Mouse (Mus musculus): ENCODE results near the gene Ush2a. TPM values are rescaled to one million over a fixed set of nuclear protein-coding genes. Genes with fewer than 3 reads are reported as not detected.

Gene Ush2a
- total RNA-seq, 1 experiment from 2014 or later, result not detected

DNA sequence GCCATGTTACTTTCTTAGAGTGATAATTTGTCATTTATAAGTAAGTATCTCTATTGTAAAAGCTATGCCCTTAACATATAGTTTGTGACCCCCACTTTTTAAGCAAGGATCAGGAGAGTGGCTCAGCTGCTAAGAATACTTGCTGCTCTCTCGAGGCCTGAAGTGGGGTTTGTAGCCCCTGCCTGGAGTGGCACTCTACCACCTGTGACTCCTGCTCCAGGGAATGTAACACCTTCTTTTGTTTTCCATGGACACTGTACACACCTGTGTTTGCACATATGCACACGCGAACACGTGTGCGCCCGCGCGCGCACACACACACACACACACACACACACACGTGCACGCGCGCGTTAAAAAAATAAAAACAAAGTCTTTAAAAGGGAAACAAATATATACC, 424.5 kb downstream of the Ush2a start:
- no peak for ATAC-seq (replicated peaks in 1 of 2; ENCODE audit: insufficient read depth in 1 of 2, low FRiP score in 2 of 2, low TSS enrichment in 1 of 2, low read depth in 1 of 2, poor library complexity in 2 of 2, severe bottlenecking in 2 of 2)

DNA sequence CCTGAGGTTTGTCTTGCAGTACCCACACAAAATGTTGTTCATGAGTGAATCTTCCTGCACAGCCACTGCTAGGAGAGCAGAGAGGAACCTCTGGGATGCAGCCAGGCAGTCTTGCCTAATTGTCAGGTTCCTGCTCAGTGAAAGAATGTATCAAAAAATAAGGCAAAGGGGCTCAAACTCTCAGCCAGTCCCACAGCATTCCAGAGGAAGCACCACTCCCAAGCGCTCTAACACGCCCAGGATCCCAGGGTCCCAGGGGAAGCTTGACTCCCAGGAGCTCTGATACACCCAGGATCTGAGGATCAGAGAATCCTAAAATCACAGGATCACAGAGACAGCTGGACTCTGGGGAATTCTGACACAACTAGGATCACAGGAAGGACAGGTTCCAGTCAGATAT, 434.5 kb downstream of the Ush2a start:
- no peak for ATAC-seq (replicated peaks in 1 of 2; ENCODE audit: insufficient read depth in 1 of 2, low FRiP score in 2 of 2, low TSS enrichment in 1 of 2, low read depth in 1 of 2, poor library complexity in 2 of 2, severe bottlenecking in 2 of 2)

DNA sequence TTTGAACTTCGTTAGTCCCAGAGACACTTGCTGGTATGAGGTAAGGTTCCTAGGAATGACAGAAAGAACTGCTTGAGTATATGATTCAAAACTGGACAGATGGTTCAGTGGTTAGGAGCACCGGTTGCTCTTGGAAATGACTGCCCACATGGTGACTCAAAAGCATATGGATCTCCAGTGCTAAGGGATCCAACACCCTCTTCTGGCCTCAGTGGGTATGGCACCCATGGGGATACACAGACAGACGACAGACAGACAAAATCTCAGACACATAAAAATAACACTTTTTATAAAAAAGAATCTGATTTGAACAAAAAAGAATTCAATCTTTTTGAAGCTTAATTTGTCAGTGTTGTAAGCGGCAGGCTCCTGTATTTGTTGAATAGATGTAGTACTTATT, 446.4 kb downstream of the Ush2a start:
- no peak for ATAC-seq (replicated peaks in 1 of 2; ENCODE audit: insufficient read depth in 1 of 2, low FRiP score in 2 of 2, low TSS enrichment in 1 of 2, low read depth in 1 of 2, poor library complexity in 2 of 2, severe bottlenecking in 2 of 2)

DNA sequence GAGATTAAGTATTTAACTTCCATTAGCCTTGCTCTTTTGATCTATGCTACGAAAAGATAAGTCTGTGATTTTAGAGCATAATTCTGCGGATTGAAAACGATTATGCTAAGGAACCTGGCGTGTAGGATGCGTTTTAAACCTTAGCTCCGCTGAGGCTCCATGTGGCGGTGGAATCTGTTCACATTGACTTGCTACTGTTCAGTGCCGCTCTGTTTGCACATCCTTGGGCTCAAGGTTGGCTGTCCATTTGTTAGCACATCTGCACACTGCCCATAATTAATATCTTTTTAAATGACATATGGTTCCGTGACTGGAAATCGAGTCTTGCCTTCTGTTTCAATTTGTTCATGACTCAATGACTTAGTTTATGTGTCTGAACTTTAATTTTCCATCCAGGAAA, 446.9 kb downstream of the Ush2a start:
- no peak for ATAC-seq (replicated peaks in 1 of 2; ENCODE audit: insufficient read depth in 1 of 2, low FRiP score in 2 of 2, low TSS enrichment in 1 of 2, low read depth in 1 of 2, poor library complexity in 2 of 2, severe bottlenecking in 2 of 2)

DNA sequence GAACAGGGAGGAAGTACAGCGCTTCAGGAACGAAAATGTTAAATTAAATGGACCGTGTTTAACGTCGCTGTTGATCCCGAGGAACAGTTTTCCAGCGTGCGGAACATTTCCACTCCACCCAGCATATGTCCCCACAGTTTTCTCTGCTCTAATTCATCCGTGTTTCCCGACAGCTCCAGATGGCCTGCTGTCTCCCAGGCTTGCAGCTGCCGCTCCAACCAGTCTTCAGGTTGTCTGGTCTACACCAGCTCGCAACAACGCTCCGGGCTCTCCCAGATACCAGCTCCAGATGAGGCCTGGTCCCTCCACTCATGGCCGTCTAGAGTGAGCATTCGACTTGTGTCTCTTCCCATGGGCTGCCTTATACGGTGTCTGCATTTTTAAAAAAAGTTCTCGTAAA, 452.3 kb downstream of the Ush2a start:
- no peak for ATAC-seq (replicated peaks in 1 of 2; ENCODE audit: insufficient read depth in 1 of 2, low FRiP score in 2 of 2, low TSS enrichment in 1 of 2, low read depth in 1 of 2, poor library complexity in 2 of 2, severe bottlenecking in 2 of 2)

DNA sequence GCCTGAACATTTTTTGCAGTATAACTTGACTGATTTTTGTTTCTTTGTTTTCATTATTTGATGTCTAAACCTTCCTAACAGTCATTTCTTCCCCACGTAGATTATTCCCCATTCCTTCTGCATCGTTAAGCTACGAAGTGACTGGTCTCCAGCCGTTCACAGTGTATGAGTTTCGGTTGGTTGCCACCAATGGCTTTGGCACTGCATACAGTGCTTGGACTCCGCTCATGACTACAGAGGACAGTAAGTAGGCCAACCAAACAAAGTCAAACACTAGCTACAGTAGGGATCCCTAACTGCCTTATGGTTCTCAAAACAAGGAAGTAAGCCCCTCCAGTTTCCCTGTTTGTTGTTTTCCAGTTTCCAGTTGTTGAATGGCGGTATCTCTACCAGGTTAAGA, 453.1 kb downstream of the Ush2a start:
- ATAC-seq (replicated peaks in 1 of 2; ENCODE audit: insufficient read depth in 1 of 2, low FRiP score in 2 of 2, low TSS enrichment in 1 of 2, low read depth in 1 of 2, poor library complexity in 2 of 2, severe bottlenecking in 2 of 2), result no peak

DNA sequence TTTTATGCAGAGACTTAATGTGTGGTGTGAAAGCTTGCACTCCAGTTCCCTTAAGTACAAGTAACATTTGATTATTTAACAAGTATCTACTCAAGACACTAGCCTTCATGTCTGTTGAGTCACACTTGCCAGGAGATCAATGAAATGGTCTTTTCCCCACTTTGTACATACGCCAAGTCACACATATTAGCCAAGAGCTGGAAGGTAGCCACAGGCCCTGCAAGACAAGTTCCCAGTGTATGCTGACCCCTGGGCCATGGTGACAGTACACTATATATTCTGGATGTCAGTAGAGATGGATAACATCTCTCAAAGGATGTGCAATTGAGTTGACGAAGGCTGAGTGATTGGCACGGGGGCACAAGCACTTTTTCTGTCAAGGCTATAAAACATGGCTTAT, 455.1 kb downstream of the Ush2a start:
- no peak for ATAC-seq (replicated peaks in 1 of 2; ENCODE audit: insufficient read depth in 1 of 2, low FRiP score in 2 of 2, low TSS enrichment in 1 of 2, low read depth in 1 of 2, poor library complexity in 2 of 2, severe bottlenecking in 2 of 2)

DNA sequence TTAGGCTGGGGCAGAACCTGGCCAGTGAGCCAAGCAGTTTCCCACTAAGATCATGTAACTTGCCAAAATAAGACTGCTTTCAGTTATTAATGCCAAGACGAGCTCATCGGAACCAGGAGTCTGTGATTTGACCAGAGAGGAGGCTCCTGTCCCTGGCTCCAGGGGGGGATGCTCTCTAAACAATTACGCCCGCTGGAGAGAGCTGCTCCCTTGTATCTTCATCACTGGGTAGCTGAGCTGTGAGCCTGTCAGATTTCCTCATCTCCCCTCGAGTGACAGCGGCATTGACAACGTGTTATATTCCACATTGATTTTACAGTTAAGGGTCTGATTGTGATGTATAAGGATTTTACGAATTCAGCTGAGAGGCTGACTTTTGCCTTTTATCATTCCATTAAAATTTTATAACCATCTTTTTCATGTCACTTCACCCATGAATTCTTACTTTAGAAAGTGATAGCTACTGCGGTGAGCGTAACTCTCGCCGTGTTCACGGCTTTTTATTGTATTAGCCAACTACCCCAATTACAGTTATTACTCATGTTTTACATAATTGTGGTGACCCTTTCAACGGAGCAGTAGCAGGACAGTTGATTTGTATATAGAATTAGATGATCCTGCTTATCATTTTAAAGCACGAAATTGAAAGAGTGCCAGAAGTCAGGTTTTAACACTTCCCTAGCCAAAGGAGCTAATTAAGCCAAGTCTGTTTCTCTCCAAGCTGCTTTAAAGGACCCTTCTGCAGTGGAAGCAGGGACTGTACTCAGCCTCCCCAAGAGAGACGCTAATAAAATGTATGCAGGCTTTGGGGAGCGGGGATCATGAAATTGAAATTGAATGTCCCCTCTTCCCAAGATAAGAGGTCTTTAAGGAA, 463.5 kb downstream of the Ush2a start:
- no peak for ATAC-seq (replicated peaks in 1 of 2; ENCODE audit: insufficient read depth in 1 of 2, low FRiP score in 2 of 2, low TSS enrichment in 1 of 2, low read depth in 1 of 2, poor library complexity in 2 of 2, severe bottlenecking in 2 of 2)

DNA sequence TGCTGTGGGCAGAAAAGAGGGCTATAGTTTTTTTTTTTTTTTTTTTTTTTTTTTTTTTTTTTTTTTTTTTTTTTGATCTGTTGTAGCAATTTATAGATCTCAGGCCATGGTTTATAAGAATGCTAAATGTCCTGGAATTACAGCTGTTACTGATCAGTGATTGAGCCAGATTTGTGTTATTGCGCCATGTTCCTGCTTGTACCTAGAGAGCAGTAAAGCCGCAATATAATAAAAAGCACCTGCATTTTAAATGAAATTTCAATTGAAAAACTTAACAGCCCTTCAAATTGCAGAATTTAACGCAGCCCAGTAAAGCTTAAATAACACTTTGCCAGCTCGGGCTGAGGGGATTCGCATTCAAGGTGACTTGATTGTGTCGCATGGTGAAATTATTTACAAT, 465.1 kb downstream of the Ush2a start:
- ATAC-seq (replicated peaks in 1 of 2; ENCODE audit: insufficient read depth in 1 of 2, low FRiP score in 2 of 2, low TSS enrichment in 1 of 2, low read depth in 1 of 2, poor library complexity in 2 of 2, severe bottlenecking in 2 of 2), result no peak

DNA sequence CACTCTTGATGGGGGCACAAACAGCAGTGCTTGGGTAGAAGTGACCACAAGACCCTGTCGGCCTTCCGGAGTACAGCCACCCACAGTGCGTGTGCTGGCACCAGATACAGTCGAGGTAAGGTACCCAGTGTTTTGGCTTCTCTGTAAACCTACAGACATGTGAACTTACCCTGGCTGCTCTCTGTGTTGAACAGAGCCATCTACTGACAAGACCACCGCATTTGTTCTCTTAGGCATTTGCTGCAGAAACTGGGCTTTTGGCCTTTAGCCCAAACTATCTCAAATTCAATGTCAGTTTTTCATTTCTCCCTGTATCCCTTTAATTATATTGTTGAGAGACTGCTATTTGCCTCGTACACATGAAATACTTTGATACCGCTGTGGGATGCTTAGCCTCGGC, 466.8 kb downstream of the Ush2a start:
- ATAC-seq (replicated peaks in 1 of 2; ENCODE audit: insufficient read depth in 1 of 2, low FRiP score in 2 of 2, low TSS enrichment in 1 of 2, low read depth in 1 of 2, poor library complexity in 2 of 2, severe bottlenecking in 2 of 2), result no peak

DNA sequence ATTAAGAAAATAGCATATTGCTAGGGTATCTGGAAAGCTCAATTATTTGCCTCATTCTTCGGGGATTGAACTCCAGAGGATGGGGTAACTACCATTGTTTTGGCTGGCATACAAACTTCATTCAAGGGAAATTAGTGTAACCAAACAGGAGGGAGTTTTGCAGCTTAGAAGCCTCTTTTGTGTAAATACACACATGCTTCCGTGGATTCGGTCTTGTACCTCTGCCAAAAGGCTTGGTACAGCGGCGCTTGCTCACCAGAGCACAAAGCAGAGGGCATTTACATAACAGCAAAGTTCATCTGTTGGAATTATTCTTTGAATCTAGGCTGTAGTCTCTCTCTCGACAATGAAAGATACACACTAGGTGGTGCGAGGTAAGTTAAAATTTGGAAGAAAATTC, 467.4 kb downstream of the Ush2a start:
- no peak for ATAC-seq (replicated peaks in 1 of 2; ENCODE audit: insufficient read depth in 1 of 2, low FRiP score in 2 of 2, low TSS enrichment in 1 of 2, low read depth in 1 of 2, poor library complexity in 2 of 2, severe bottlenecking in 2 of 2)

DNA sequence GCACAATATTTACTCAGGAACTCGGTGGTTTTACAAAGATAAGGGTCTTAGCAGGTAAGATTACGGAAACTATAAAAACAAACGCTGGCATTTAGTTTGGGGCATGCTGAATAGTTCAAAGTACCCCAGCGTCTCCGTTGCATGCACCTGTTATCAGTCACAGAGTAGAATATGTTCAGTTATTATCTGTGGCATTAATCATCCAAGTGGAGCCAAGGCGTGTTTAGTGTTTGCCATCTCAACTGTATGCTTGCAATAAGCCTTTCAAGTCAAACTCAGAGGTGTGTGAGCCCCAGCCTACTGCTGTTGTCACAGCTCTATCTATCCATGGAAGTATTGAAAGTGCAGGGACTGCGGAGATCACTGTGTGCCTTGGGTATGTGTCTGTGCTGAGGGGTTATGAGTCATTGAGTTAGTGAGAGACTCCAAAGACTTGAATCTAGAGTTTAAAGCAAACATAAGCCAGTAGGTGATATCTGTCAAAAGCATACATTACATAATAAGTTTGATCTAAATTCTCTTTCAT, 473.0 kb downstream of the Ush2a start:
- no peak for ATAC-seq (replicated peaks in 1 of 2; ENCODE audit: insufficient read depth in 1 of 2, low FRiP score in 2 of 2, low TSS enrichment in 1 of 2, low read depth in 1 of 2, poor library complexity in 2 of 2, severe bottlenecking in 2 of 2)

DNA sequence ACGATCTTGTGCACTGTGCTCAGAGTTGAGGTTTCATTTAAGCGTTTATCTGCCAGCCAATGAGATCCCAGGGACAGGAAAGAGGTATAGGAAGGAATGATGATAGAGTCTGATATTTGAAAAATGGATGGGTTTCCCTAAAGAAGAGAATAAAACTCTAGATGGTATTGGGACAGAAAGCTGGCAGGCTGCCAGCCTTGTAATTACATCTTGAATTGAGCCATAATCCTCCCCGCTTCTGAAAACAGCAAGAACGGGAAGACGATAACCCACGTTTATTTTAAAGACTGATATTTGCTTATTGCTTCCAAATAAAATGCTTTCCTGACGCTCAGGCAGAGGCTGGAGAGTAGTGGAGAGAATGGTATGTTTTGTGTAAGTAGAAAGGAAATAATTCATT, 481.1 kb downstream of the Ush2a start:
- no peak for ATAC-seq (replicated peaks in 1 of 2; ENCODE audit: insufficient read depth in 1 of 2, low FRiP score in 2 of 2, low TSS enrichment in 1 of 2, low read depth in 1 of 2, poor library complexity in 2 of 2, severe bottlenecking in 2 of 2)

DNA sequence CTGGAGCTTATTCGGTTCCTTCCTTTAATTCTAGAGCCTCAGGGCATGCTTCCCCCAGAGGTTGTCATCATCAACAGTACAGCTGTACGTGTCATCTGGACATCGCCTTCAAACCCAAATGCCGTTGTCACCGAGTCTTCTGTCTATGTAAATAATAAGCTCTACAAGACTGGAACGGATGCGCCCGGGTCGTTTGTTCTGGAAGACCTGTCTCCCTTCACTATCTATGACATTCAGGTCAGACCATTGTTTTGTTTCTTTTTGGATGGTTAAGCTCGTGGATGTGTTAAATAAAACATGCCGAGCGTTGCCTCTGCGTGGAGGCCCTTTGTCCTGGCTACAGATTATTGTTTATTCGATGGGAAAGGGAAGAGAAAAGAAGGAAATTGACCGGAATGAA, 493.2 kb downstream of the Ush2a start:
- ATAC-seq (replicated peaks in 1 of 2; ENCODE audit: insufficient read depth in 1 of 2, low FRiP score in 2 of 2, low TSS enrichment in 1 of 2, low read depth in 1 of 2, poor library complexity in 2 of 2, severe bottlenecking in 2 of 2), result no peak

DNA sequence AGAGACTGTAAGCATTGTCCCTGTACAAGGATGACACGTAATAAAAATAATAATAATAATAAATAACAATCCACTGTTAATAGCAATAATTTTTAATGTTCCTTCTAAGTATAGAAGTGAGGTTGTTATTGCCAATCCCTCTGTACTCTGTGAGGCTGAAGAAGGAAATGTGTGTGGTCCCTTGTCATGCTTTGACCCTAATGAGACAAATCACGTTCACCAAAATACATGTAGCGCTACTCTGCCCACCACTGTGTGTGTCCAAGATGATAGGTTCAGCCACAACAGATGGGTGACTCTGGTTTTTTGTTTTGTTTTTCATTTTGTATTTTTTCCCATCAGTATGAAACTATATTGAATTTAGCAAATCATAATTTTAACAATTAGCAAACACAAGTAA, 498.7 kb downstream of the Ush2a start:
- ATAC-seq (replicated peaks in 1 of 2; ENCODE audit: insufficient read depth in 1 of 2, low FRiP score in 2 of 2, low TSS enrichment in 1 of 2, low read depth in 1 of 2, poor library complexity in 2 of 2, severe bottlenecking in 2 of 2), result no peak

DNA sequence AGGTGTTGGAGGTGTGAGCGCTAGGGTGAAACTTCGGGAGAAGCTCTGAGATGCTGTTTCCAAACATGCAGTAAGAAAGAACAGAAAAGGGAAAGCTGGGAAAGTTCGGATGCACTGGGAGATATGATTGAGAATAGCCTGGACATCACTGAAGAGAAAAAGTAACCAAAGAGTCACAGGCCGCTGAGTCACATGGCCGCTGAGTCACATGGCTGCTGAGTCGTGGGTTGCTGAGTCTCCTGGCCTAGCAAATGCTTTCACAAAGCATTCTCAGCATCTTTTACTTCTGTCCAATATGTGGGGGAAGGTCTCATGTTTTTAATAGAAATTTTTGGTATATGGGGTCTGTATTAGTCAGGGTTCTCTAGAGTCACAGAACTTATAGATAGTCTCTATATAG, 500.6 kb downstream of the Ush2a start:
- ATAC-seq (replicated peaks in 1 of 2; ENCODE audit: insufficient read depth in 1 of 2, low FRiP score in 2 of 2, low TSS enrichment in 1 of 2, low read depth in 1 of 2, poor library complexity in 2 of 2, severe bottlenecking in 2 of 2), result no peak

DNA sequence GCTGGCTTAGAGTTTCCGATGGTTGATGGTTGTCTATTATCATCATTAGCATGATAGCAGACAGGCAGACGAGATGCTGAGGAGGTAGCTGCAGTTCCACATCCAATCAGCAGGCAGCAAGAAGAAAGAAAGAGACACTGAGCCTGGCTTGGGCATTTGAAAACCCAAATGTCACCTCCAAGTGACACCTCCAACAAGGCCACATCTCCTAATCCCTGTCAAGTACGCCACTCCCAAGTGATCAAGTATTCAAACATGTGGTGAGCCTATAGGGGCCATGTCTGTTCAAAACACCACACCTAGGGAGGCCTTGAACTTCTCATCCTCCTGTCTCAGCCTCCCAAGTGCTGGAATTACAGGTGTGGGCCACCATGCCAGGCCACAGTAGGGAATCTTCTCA, 501.9 kb downstream of the Ush2a start:
- ATAC-seq (replicated peaks in 1 of 2; ENCODE audit: insufficient read depth in 1 of 2, low FRiP score in 2 of 2, low TSS enrichment in 1 of 2, low read depth in 1 of 2, poor library complexity in 2 of 2, severe bottlenecking in 2 of 2), result no peak

DNA sequence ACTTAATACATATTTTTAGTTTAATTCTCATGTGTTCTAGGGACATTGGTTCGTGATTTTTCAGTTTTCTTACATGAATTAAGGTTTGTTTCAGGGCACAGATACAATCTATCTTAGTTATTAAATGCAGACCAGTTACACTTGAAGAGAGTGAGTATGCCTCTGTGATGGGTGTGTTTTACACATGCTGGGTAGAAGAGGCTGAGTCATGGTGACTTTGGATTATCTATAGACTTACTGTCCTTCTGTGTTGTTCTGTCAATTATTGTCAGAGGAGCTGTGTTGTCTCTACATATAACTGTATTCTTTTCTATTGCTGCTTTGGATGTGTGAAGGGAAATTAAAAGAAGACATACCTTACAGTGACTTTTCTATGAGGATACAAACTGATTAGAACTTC, 509.0 kb downstream of the Ush2a start:
- ATAC-seq (replicated peaks in 1 of 2; ENCODE audit: insufficient read depth in 1 of 2, low FRiP score in 2 of 2, low TSS enrichment in 1 of 2, low read depth in 1 of 2, poor library complexity in 2 of 2, severe bottlenecking in 2 of 2), result no peak

DNA sequence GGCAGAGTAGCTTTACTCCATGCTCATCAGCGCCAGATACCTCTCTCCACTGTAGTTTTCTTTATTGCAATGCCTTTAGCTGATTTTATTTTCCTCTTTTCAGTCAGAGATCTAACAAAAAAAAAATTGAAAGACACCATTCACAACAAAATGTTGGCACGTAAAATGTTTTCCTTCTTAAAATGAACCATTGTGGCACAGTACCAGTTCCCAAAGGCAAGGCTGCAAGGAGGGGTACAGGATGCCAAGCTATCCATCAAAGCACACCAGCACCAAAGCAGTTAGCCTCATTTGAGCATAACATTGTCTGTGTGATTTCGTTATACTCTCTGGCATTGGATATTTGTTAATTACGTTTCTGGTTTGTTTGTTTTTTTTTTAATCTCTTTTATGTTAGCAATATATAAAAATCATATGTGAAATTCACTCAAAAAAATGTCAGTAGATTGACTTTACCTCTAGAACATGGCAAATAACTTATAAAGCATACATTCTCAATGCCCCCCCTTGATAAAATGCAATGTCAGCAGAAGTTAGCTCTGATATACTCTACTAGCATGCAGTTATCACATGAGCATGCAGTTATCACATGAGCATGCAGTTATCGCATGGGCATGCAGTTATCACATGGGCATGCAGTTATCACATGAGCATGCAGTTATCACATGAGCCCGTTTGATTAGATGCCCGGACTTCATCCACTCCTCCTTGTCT, 510.9 kb downstream of the Ush2a start:
- no peak for ATAC-seq (replicated peaks in 1 of 2; ENCODE audit: insufficient read depth in 1 of 2, low FRiP score in 2 of 2, low TSS enrichment in 1 of 2, low read depth in 1 of 2, poor library complexity in 2 of 2, severe bottlenecking in 2 of 2)
